Mouse (Mus musculus): Measurements from ENCODE around the gene Tbx10.

- no peak for TF ChIP-seq CTCF (IDR thresholded peaks at IDR 0.05; ENCODE audit: low read depth)
- TF ChIP-seq EP300 (IDR thresholded peaks at IDR 0.05; ENCODE audit: low read depth): no peak
These were observed 34.1 kb upstream of the Tbx10 start, which contains the start of gene Aldh3b3 for GRCm38 (mm10) chr19:3958470-3958869.

Data from liver, embryonic 14.5 days (tissue).